Mouse (Mus musculus) kidney, embryonic 15.5 days (tissue): ENCODE measurements around the gene Mgmt. TPM values are rescaled to one million over a fixed set of nuclear protein-coding genes. Genes with fewer than 3 reads are reported as not detected.
A peak's percentile ranks its signal among the peaks of the same experiment; 100 is the strongest.

ENCODE experiments used
- ATAC-seq: fragments of 200-750 bp; cut with Nextera tagmentation; replicated peaks from 2 replicates; pipeline ENCODE4 v1.8.0; 2017; ENCODE audit warnings: moderate TSS enrichment; ENCODE audit not compliant: low FRiP score
- H3K27ac ChIP-seq: fragments of 300-500 bp; sonication (generic); 2 replicates; pipeline ENCODE4 v1.5.1; 2015; ENCODE audit warnings: mild to moderate bottlenecking, inconsistent platforms
- H3K27me3 ChIP-seq: fragments of 300-500 bp; sonication (generic); 2 replicates; pipeline ENCODE4 v1.6.1; 2015; ENCODE audit warnings: inconsistent platforms
- H3K36me3 ChIP-seq: fragments of 300-500 bp; sonication (generic); 2 replicates; pipeline ENCODE4 v1.6.1; 2015; ENCODE audit warnings: inconsistent platforms
- H3K4me1 ChIP-seq: fragments of 300-500 bp; sonication (generic); 2 replicates; pipeline ENCODE4 v1.6.1; 2015; ENCODE audit warnings: inconsistent platforms
- H3K4me2 ChIP-seq: fragments of 300-500 bp; sonication (generic); 2 replicates; pipeline ENCODE4 v1.6.1; 2015; ENCODE audit warnings: moderate library complexity, mild to moderate bottlenecking, inconsistent platforms
- H3K4me3 ChIP-seq: fragments of 300-500 bp; sonication (generic); replicated peaks from 2 replicates; pipeline ENCODE4 v1.5.1; 2015; ENCODE audit warnings: mild to moderate bottlenecking, inconsistent platforms
- H3K9ac ChIP-seq: fragments of 300-500 bp; sonication (generic); 2 replicates; pipeline ENCODE4 v1.6.1; 2015; ENCODE audit warnings: mild to moderate bottlenecking, inconsistent platforms
- H3K9me3 ChIP-seq: fragments of 300-500 bp; sonication (generic); replicated peaks from 2 replicates; pipeline ENCODE4 v1.6.1; 2016; ENCODE audit warnings: inconsistent platforms
- WGBS: fragments of 180-500 bp; shearing (Covaris S2); methylation state at CpG from one replicate; pipeline ENCODE4 v1.1.7; 2015; ENCODE audit warnings: mixed read lengths; 5-methylcytosine and 5-hydroxymethylcytosine counted together
- polyA plus RNA-seq: library from polyadenylated mRNA; unstranded; fragments of >200 nt; fragmentation: Nextera tagmentation; extraction: Ambion mirVana; gene quantifications from 2 replicates; pipeline ENCODE4 v1.2.1, GENCODE M21; 2015

Gene Mgmt
- polyA plus RNA-seq, 1 experiment from 2014 or later: 5.8 TPM

- no peaks in the 10 kb centered on the region for H3K9me3 ChIP-seq
- no peak overlapping the region for H3K4me2 ChIP-seq
- no peaks in the 10 kb centered on the region for H3K36me3 ChIP-seq
- ATAC-seq: no peak
- H3K4me1 ChIP-seq: peaks cover 12% of the 10 kb centered on the region
- 56% methylated on average over 5 of the region's 5 CpGs for WGBS
- H3K27me3 ChIP-seq: no peaks in the 10 kb centered on the region; the same call in 1 of the 2 replicates
- H3K27ac ChIP-seq: no peak overlapping the region
- H3K9ac ChIP-seq: no peak overlapping the region
- no peak overlapping the region for H3K4me3 ChIP-seq
Observed at GRCm38 (mm10) chr7:137037872-137038271, 143.5 kb downstream of the Mgmt start.

GRCm38 (mm10) chr7:137038311-137038945, 144.0 kb downstream of the Mgmt start:
- H3K27ac ChIP-seq: no peak overlapping the region
- H3K4me3 ChIP-seq: no peak overlapping the region
- ATAC-seq: no peak
- no peak overlapping the region for H3K4me2 ChIP-seq
- no peaks in the 10 kb centered on the region for H3K36me3 ChIP-seq
- no peaks in the 10 kb centered on the region for H3K9me3 ChIP-seq
- peaks cover 12% of the 10 kb centered on the region for H3K4me1 ChIP-seq
- no peaks in the 10 kb centered on the region; the same call in 1 of the 2 replicates for H3K27me3 ChIP-seq
- WGBS: 70% methylated on average over 10 of the region's 10 CpGs
- H3K9ac ChIP-seq: no peak overlapping the region

GRCm38 (mm10) chr7:137038946-137039320, 144.5 kb downstream of the Mgmt start:
- WGBS: 77% methylated on average over 7 of the region's 7 CpGs

GRCm38 (mm10) chr7:137040646-137041045, 146.2 kb downstream of the Mgmt start:
- no peak overlapping the region for H3K27ac ChIP-seq
- H3K4me2 ChIP-seq: no peak overlapping the region
- H3K9me3 ChIP-seq: no peaks in the 10 kb centered on the region
- H3K27me3 ChIP-seq: no peaks in the 10 kb centered on the region; the same call in 1 of the 2 replicates
- no peak for ATAC-seq
- peaks cover 12% of the 10 kb centered on the region for H3K4me1 ChIP-seq
- 35% methylated on average over 8 of the region's 8 CpGs for WGBS
- no peaks in the 10 kb centered on the region for H3K36me3 ChIP-seq
- H3K4me3 ChIP-seq: no peak overlapping the region
- H3K9ac ChIP-seq: no peak overlapping the region

More at GRCm38 (mm10) chr7:137038946-137039320, 144.5 kb downstream of the Mgmt start:
- Histone ChIP-seq H3K4me1 (peaks cover 12% of the 10 kb centered on the region), H3K27me3 (no peaks in the 10 kb centered on the region; the same call in 1 of the 2 replicates), H3K9me3 (no peaks in the 10 kb centered on the region), H3K4me3 (no peak overlapping the region), H3K36me3 (no peaks in the 10 kb centered on the region), H3K9ac (no peak overlapping the region), H3K27ac (no peak overlapping the region), H3K4me2 (no peak overlapping the region)
- ATAC-seq: no peak

GRCm38 (mm10) chr7:137046891-137047290, 152.5 kb downstream of the Mgmt start:
- H3K4me2 ChIP-seq: no peak overlapping the region
- no peak overlapping the region for H3K4me3 ChIP-seq
- 87% methylated on average over 4 of the region's 4 CpGs for WGBS
- no peak overlapping the region for H3K9ac ChIP-seq
- no peaks in the 10 kb centered on the region for H3K9me3 ChIP-seq
- H3K27ac ChIP-seq: no peak overlapping the region
- no peak for ATAC-seq
- H3K4me1 ChIP-seq: peaks cover 4% of the 10 kb centered on the region; the same call in 1 of the 2 replicates
- H3K27me3 ChIP-seq: no peaks in the 10 kb centered on the region
- H3K36me3 ChIP-seq: no peaks in the 10 kb centered on the region

- no peaks in the 10 kb centered on the region for H3K27me3 ChIP-seq
- no peak overlapping the region for H3K27ac ChIP-seq
- WGBS: 43% methylated on average over 8 of the region's 8 CpGs
- peak; percentile 83 for ATAC-seq
- peaks cover 4% of the 10 kb centered on the region; the same call in 1 of the 2 replicates for H3K4me1 ChIP-seq
- H3K9ac ChIP-seq: no peak overlapping the region
- H3K4me2 ChIP-seq: no peak overlapping the region
- H3K36me3 ChIP-seq: no peaks in the 10 kb centered on the region
- no peak overlapping the region for H3K4me3 ChIP-seq
- H3K9me3 ChIP-seq: no peaks in the 10 kb centered on the region
Observed at GRCm38 (mm10) chr7:137048086-137048922, 153.9 kb downstream of the Mgmt start.

GRCm38 (mm10) chr7:137054343-137054742, 159.9 kb downstream of the Mgmt start:
- 0 out of 2 replicates have a peak, but pooled peaks cover 2% of the 10 kb centered on the region for H3K4me1 ChIP-seq
- H3K4me3 ChIP-seq: no peak overlapping the region
- H3K9ac ChIP-seq: no peak overlapping the region
- no peaks in the 10 kb centered on the region for H3K36me3 ChIP-seq
- H3K4me2 ChIP-seq: no peak overlapping the region
- no peak overlapping the region for H3K27ac ChIP-seq
- no peaks in the 10 kb centered on the region for H3K27me3 ChIP-seq
- WGBS: 79% methylated on average over 5 of the region's 5 CpGs
- no peak for ATAC-seq
- H3K9me3 ChIP-seq: no peaks in the 10 kb centered on the region

- WGBS: 34% methylated on average over 5 of the region's 5 CpGs
- Histone ChIP-seq H3K9me3 (no peaks in the 10 kb centered on the region), H3K4me3 (no peak overlapping the region), H3K4me2 (no peak overlapping the region), H3K9ac (no peak overlapping the region), H3K27ac (no peak overlapping the region), H3K27me3 (no peaks in the 10 kb centered on the region), H3K36me3 (no peaks in the 10 kb centered on the region), H3K4me1 (0 out of 2 replicates have a peak, but pooled peaks cover 2% of the 10 kb centered on the region)
- no peak for ATAC-seq
Observed at GRCm38 (mm10) chr7:137056126-137056525, 161.7 kb downstream of the Mgmt start.

- 49% methylated on average over 3 of the region's 3 CpGs for WGBS
- no peak overlapping the region for H3K9ac ChIP-seq
Observed at GRCm38 (mm10) chr7:137060488-137060887, 166.1 kb downstream of the Mgmt start.

GRCm38 (mm10) chr7:137061109-137061508, 166.7 kb downstream of the Mgmt start:
- H3K4me3 ChIP-seq: no peak overlapping the region
- no peak for ATAC-seq
- no peaks in the 10 kb centered on the region for H3K9me3 ChIP-seq
- H3K9ac ChIP-seq: no peak overlapping the region
- 93% methylated on average over 6 of the region's 6 CpGs for WGBS
- no peaks in the 10 kb centered on the region for H3K36me3 ChIP-seq
- no peak overlapping the region for H3K27ac ChIP-seq
- 0 out of 2 replicates have a peak, but pooled peaks cover under 1% of the 10 kb centered on the region for H3K4me1 ChIP-seq
- H3K27me3 ChIP-seq: no peaks in the 10 kb centered on the region
- no peak overlapping the region for H3K4me2 ChIP-seq

More at GRCm38 (mm10) chr7:137060488-137060887, 166.1 kb downstream of the Mgmt start:
- no peak for ATAC-seq
- H3K36me3 ChIP-seq: no peaks in the 10 kb centered on the region
- no peak overlapping the region for H3K27ac ChIP-seq
- no peaks in the 10 kb centered on the region for H3K9me3 ChIP-seq
- 0 out of 2 replicates have a peak, but pooled peaks cover 2% of the 10 kb centered on the region for H3K4me1 ChIP-seq
- H3K4me3 ChIP-seq: no peak overlapping the region
- H3K27me3 ChIP-seq: no peaks in the 10 kb centered on the region
- no peak overlapping the region for H3K4me2 ChIP-seq

GRCm38 (mm10) chr7:137064255-137064654, 169.8 kb downstream of the Mgmt start:
- Histone ChIP-seq H3K27ac (no peak overlapping the region), H3K9me3 (no peaks in the 10 kb centered on the region), H3K4me2 (no peak overlapping the region), H3K9ac (no peak overlapping the region), H3K4me3 (no peak overlapping the region), H3K27me3 (no peaks in the 10 kb centered on the region), H3K36me3 (no peaks in the 10 kb centered on the region), H3K4me1 (no peaks in the 10 kb centered on the region)
- WGBS: 79% methylated on average over 9 of the region's 9 CpGs
- ATAC-seq: no peak

GRCm38 (mm10) chr7:137065408-137065807, 171.0 kb downstream of the Mgmt start:
- H3K27me3 ChIP-seq: no peaks in the 10 kb centered on the region
- WGBS: 88% methylated on average over 5 of the region's 5 CpGs
- no peak for ATAC-seq

More at GRCm38 (mm10) chr7:137065408-137065807, 171.0 kb downstream of the Mgmt start:
- H3K9ac ChIP-seq: no peak overlapping the region
- no peak overlapping the region for H3K4me2 ChIP-seq
- H3K4me3 ChIP-seq: no peak overlapping the region
- no peak overlapping the region for H3K27ac ChIP-seq
- no peaks in the 10 kb centered on the region for H3K36me3 ChIP-seq
- no peaks in the 10 kb centered on the region for H3K9me3 ChIP-seq
- H3K4me1 ChIP-seq: no peaks in the 10 kb centered on the region
